Mouse (Mus musculus): ENCODE results near the gene Gm20662. TPM values are rescaled to one million over a fixed set of nuclear protein-coding genes. Genes with fewer than 3 reads are reported as not detected.

Gene Gm20662
- polyA plus RNA-seq, 1 experiment from 2014 or later = 1.5 TPM

DNA sequence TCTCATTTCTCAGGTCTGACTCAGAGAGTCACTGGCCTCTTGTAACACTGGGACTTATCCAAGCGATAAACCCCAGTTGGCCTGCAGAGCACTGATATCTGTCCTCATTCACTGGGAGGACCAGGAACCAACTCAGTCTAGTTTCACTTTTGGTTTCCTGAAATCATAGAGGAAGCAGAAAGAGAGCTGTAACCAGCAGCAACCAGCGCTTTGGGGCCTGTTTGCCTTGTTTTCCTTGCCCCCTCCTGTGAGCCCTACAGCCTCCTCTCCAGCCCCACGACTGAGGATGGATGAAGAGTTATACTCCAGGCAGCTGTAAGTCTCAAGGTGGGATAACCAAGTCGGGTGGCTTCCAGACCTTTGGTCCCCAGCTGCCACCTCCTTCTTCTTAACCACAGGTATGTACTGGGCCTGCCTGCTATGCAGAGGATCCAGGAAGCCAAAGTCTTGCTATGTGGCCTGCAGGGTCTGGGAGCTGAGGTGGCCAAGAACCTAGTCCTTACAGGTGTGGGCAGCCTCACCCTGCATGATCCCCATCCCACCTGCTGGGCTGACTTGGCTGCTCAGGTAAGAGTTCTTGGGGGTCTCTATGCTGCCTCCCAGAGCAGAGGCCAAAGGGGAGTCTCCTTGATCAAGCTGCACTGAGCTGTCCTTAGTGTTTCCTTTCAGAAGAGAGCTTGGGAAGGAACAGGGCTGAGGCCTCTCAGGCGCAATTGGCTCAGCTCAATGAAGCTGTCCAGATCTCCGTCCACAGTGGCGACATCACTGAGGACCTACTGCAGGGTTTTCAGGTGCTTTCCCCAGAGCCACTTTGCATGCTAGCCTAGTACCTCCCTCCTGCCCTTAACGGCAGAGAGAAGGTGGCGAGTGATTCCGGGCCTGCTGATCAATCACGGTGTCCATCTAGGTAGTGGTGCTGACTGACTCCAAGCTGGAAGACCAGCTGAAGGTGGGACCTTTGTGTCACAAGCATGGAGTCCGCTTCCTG is 20.5 kb upstream of the Gm20662 start, which contains the start of gene Uba7:
TSS of gene Uba7 (plus strand) at position 107 of the 988 bp plus-strand sequence.
- H3K9ac ChIP-seq = peak within 1 kb of the TSS; percentile 65
- H3K27me3 ChIP-seq (replicated peaks) = no peaks in the 10 kb centered on the region
- H3K9me3 ChIP-seq (replicated peaks) = no peaks in the 10 kb centered on the region
- H3K4me1 ChIP-seq (replicated peaks) = peaks cover 67% of the 10 kb centered on the region
- peak; percentile 79 for ATAC-seq (ENCODE audit: insufficient number of reproducible peaks, low FRiP score)
- peaks cover 30% of the 10 kb centered on the region for H3K36me3 ChIP-seq
- peak within 1 kb of the TSS; percentile 71 for H3K4me2 ChIP-seq
- H3K4me3 ChIP-seq = peak within 1 kb of the TSS; percentile 39
- 40% methylated on average over 12 of the region's 12 CpGs for WGBS
- H3K27ac ChIP-seq (ENCODE audit: poor library complexity, severe bottlenecking) = peak within 1 kb of the TSS; percentile 95

DNA sequence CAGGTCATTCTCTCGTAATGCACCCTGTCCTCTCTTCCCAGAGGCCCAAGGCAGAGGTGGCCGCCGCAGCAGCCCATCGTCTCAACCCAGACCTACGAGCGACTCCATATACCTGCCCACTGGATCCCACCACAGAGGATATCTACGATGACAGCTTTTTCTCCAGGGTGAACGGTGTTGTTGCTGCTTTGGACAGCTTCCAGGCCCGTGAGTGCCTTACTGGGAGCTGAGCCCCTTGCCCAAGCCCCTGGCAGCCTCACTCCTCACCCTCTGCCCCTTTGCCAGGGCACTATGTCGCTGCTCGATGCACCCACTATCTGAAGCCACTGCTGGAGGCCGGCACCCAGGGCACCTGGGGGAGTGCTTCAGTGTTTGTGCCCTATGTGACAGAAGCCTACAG is 17.3 kb upstream of the Gm20662 start:
- peaks cover 26% of the 10 kb centered on the region for H3K36me3 ChIP-seq
- no peaks in the 10 kb centered on the region for H3K9me3 ChIP-seq (replicated peaks)
- H3K9ac ChIP-seq = no peak overlapping the region
- 87% methylated on average over 12 of the region's 12 CpGs for WGBS
- no peaks in the 10 kb centered on the region for H3K27me3 ChIP-seq (replicated peaks)
- no peak overlapping the region for H3K4me3 ChIP-seq
- H3K4me1 ChIP-seq (replicated peaks) = peaks cover 78% of the 10 kb centered on the region
- no peak overlapping the region for H3K27ac ChIP-seq (ENCODE audit: poor library complexity, severe bottlenecking)
- ATAC-seq (ENCODE audit: insufficient number of reproducible peaks, low FRiP score) = no peak
- H3K4me2 ChIP-seq = no peak overlapping the region

DNA sequence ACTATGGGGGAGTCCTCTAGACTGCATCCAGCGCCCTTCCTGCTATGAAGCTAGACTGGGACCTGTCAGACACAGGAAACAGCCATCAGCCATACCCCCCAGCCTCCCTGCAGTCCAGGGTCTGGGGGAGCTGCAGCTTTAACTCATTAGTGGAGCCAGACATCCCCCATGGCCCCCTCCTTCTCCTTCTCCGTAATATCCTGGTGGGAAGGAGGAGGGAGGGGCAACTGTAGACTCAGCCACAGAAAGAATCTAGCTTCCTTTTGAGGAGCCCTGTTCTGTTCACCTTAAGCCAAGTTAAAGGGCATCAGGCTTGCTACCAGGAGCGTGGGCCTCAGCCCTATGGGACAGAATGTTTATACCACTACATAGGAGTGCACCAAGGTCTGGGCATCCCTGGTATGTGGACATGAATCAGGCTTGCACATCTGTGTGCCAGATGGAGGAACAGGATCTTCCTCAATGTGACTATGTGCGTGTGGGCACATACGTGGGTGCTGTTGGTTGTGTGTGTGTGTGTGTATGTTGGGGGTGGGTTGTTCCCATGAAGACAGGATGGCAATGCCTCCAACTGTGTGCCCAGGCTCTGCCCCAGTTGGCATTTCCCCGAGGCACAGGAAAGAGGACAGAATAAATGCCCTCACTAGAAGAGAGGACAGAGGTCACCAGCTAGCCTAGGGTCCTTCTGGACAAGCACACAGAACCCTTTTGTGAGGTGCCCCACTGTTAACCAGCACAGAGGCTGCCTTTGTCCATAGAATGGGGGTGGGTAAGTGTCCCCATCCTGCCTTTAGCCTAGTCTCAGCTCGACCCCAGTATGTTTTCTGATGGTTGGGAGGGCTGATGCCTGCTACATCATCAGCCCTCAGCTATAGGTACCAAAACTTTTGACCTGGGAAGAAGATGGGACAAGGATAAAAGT is 14.2 kb upstream of the Gm20662 start:
- Histone ChIP-seq H3K4me3 (peak overlapping the region; percentile 78), H3K36me3 (peaks cover 32% of the 10 kb centered on the region), H3K4me2 (peak overlapping the region; percentile 78), H3K9ac (peak overlapping the region; percentile 84), H3K27ac (ENCODE audit: poor library complexity, severe bottlenecking) (peak overlapping the region; percentile 100), H3K9me3 (replicated peaks) (no peaks in the 10 kb centered on the region), H3K4me1 (replicated peaks) (peaks cover 68% of the 10 kb centered on the region), H3K27me3 (replicated peaks) (no peaks in the 10 kb centered on the region)
- WGBS = 36% methylated on average over 7 of the region's 7 CpGs
- peak; percentile 13 for ATAC-seq (ENCODE audit: insufficient number of reproducible peaks, low FRiP score)

DNA sequence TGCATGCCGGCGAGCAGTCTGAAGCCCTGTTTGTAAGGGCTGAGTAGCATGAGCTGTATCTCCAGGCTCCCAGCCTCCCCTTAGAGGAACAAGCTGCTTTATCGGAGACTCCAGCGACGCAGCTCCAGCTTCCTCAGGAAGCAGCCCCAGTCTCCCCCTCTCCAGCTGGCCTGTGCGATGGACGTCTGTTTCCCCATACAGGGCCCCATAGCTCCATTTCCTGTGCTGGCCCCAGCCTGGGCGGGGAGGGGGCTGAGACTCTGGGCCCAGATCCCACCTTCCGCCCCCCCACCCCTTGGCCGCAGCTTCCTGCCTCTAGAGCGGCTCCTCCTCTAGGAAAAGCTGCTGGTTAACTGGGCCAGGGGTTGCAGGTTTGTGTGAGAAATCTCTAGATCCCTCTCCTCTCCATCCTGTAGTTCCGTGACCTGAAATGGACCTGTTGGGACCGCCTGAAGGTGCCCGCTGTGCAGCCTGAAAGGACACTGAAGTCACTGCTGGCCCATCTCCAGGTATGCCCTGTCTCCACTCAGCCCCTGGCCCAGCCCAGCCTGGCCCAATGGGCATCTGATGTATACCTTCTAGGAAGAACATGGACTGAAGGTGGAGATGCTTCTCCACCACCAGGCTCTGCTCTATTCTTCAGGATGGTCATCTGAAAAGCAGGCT is 13.3 kb upstream of the Gm20662 start, which contains the start of gene Gm20661:
TSS of gene Gm20661 (plus strand) at position 378 of the 666 bp plus-strand sequence.
- 9% methylated on average over 14 of the region's 14 CpGs for WGBS
- peaks cover 63% of the 10 kb centered on the region for H3K4me1 ChIP-seq (replicated peaks)
- H3K27ac ChIP-seq (ENCODE audit: poor library complexity, severe bottlenecking) = peak within 1 kb of the TSS; percentile 100
- no peaks in the 10 kb centered on the region for H3K27me3 ChIP-seq (replicated peaks)
- H3K9ac ChIP-seq = peak within 1 kb of the TSS; percentile 84
- H3K4me2 ChIP-seq = peak within 1 kb of the TSS; percentile 78
- H3K9me3 ChIP-seq (replicated peaks) = no peaks in the 10 kb centered on the region
- ATAC-seq (ENCODE audit: insufficient number of reproducible peaks, low FRiP score) = peak; percentile 73
- H3K4me3 ChIP-seq = peak within 1 kb of the TSS; percentile 78
- H3K36me3 ChIP-seq = peaks cover 25% of the 10 kb centered on the region

DNA sequence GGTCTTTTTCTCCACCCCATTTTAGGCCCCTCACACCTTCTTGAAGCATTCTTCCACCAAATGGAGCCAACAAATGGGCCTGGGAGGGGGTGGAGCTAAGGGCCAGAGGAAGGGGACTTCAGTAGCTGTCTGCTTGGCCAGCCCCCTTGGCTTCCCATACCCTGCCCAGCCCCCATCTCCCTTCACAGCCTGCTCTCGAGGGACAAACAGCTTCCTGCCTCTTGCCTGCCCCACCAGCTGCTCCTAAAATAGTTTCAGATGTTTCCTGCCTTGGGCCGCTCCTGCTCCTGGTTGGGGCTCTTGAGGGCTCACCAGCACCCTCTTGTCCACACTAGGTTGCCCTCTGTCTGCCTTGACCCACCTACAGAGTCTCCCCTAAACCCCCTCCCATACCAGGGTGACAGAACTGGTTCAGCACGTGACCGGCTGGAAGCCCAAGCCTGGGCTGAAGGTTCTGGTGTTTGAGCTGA is 12.7 kb upstream of the Gm20662 start:
- Histone ChIP-seq H3K4me2 (peak overlapping the region; percentile 78), H3K9ac (peak overlapping the region; percentile 84), H3K4me3 (peak overlapping the region; percentile 78), H3K9me3 (replicated peaks) (no peaks in the 10 kb centered on the region), H3K27ac (ENCODE audit: poor library complexity, severe bottlenecking) (peak overlapping the region; percentile 100), H3K4me1 (replicated peaks) (peaks cover 57% of the 10 kb centered on the region), H3K36me3 (peaks cover 25% of the 10 kb centered on the region), H3K27me3 (replicated peaks) (no peaks in the 10 kb centered on the region)
- 5% methylated on average over 4 of the region's 4 CpGs for WGBS
- ATAC-seq (ENCODE audit: insufficient number of reproducible peaks, low FRiP score) = peak; percentile 62

DNA sequence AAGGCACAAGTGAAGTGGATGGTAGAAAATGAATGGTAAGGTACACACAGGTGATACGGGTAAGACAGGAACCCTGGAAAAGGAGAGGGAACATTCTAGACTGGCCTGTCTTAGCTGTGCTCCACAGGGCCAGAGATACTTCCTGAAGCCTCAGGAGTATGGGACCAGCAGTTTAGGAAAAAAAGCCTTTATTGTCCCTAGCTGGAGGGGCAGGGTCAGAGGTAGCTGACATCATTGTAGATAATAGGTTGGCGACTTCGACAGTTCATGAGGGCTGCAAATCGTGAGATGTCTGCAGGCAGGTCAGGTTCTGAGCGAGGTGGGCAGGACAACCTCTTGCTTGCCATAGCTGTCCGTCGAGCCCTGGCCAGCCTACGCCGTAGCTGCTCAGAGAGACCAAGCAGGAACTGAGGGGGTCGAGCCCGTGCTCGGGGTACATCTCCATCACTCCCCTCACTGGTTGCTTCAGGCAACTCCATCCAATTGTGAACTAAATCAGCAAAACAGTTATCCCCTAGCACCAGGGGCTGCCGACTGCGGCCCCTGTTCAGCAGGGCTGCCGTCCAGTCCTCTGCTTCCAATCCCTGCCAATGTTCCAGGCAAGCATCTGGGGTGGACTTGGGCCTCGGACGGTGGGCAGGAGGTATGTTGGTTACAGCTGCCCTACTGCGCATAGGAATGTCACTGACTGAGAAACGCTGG is 11.9 kb upstream of the Gm20662 start:
- Histone ChIP-seq H3K27me3 (replicated peaks) (no peaks in the 10 kb centered on the region), H3K4me2 (peak overlapping the region; percentile 78), H3K36me3 (peaks cover 18% of the 10 kb centered on the region), H3K9me3 (replicated peaks) (no peaks in the 10 kb centered on the region), H3K9ac (peak overlapping the region; percentile 84), H3K27ac (ENCODE audit: poor library complexity, severe bottlenecking) (peak overlapping the region; percentile 100), H3K4me3 (peak overlapping the region; percentile 78), H3K4me1 (replicated peaks) (peaks cover 55% of the 10 kb centered on the region)
- 44% methylated on average over 19 of the region's 19 CpGs for WGBS
- no peak for ATAC-seq (ENCODE audit: insufficient number of reproducible peaks, low FRiP score)

DNA sequence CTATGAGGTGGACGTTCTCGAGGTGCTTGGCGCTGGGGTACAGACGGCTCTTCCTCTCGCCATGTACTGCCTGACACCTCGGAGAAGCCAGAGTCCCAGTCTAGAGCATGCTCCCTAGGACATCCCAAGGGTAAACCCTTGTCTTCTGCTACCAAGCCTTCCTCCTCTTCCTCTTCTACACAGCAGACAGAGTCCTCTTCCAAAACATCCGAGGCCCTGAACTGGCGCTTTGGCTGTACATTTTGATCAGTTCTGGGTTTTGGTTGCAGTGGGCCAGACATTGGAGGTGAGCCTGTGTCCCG is 11.4 kb upstream of the Gm20662 start:
- Histone ChIP-seq H3K27ac (ENCODE audit: poor library complexity, severe bottlenecking) (peak overlapping the region; percentile 100), H3K4me1 (replicated peaks) (peaks cover 54% of the 10 kb centered on the region), H3K27me3 (replicated peaks) (no peaks in the 10 kb centered on the region), H3K9ac (peak overlapping the region; percentile 84), H3K4me3 (peak overlapping the region; percentile 78), H3K4me2 (peak overlapping the region; percentile 78), H3K9me3 (replicated peaks) (no peaks in the 10 kb centered on the region), H3K36me3 (peaks cover 13% of the 10 kb centered on the region)
- WGBS = 39% methylated on average over 9 of the region's 9 CpGs
- ATAC-seq (ENCODE audit: insufficient number of reproducible peaks, low FRiP score) = no peak

DNA sequence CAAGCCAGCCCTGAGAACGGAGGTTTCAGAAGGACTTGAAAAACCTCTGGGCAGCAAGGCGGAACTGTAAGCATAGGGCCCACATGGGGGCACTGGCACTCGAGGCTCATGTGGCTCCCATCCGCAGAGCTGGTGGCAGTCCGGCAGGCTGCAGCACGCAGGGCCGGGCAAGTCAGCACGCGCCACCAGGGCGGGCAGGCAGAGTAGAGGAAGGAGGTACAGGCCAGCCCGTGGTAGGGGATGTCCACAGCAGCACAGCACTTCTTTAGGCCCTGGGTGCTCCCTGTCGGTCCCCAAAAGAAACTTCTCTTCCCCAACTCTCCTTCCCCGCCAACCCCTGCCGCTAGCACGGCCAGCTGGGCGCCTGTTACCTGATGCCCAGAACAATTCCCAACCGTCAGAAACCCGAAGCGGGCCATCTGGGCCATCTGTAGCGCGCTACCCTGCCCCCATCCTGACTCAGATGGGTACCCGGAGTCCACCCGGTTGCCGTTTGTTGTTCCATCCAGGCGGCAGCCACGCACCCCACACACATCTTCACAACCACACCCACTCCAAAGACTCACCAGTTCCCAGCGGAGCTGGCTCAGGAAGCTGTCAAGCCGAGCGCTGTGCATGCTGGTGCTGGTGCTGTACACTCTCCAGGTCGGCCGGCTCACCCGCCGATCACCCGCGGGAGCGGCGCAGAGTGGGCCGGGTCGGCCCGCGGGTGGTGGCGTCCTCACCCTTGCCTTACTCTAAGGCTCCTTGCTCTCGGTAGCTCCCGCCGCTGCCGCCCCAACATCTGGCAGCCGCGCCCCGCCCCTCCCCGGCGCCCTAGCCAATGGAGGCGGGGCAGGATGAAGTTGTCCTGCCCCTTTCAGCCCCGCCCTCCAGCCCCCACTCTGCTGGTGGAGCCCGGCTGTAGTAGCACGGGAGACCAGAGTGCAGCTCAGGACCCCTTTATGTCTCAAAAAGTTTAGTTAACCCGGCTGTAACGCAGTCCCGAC is 10.7 kb upstream of the Gm20662 start, which contains the start of gene Inka1:
TSS of gene Inka1 (minus strand) at position 749 of the 989 bp plus-strand sequence.
- peak; percentile 79 for ATAC-seq (ENCODE audit: insufficient number of reproducible peaks, low FRiP score)
- WGBS = under 1% methylated on average over 58 of the region's 58 CpGs

DNA sequence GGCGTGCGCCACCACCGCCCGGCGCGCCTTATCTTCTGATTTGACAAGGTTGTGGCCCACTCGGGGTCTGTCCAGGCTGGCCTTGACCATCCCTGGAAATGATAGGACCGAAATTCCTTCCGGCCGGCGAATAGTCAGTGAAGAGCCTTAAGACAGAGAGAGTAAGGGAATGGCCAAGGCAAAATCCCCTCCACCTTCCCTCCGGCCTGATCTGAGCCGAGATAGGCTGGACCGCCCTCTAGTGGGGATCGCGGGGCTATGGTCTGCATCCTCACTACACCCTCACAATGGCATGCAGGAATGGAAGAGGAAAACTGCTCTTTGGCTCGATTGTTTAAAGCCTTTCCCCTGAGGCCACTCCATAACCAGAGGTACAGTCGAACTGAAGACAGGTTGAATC is 9.8 kb upstream of the Gm20662 start:
- no peaks in the 10 kb centered on the region for H3K27me3 ChIP-seq (replicated peaks)
- ATAC-seq (ENCODE audit: insufficient number of reproducible peaks, low FRiP score) = peak; percentile 38; the same call in 1 of the 2 replicates
- peak overlapping the region; percentile 78 for H3K4me3 ChIP-seq
- peak overlapping the region; percentile 100 for H3K27ac ChIP-seq (ENCODE audit: poor library complexity, severe bottlenecking)
- peaks cover 41% of the 10 kb centered on the region for H3K4me1 ChIP-seq (replicated peaks)
- WGBS = 4% methylated on average over 18 of the region's 18 CpGs
- peaks cover 7% of the 10 kb centered on the region for H3K36me3 ChIP-seq
- no peaks in the 10 kb centered on the region for H3K9me3 ChIP-seq (replicated peaks)
- peak overlapping the region; percentile 78 for H3K4me2 ChIP-seq
- no peak overlapping the region for H3K9ac ChIP-seq

More for the DNA sequence above, 10.7 kb upstream of the Gm20662 start, which contains the start of gene Inka1:
- Histone ChIP-seq H3K4me2 (peak within 1 kb of the TSS; percentile 78), H3K27me3 (replicated peaks) (no peaks in the 10 kb centered on the region), H3K9ac (peak within 1 kb of the TSS; percentile 84), H3K36me3 (peaks cover 7% of the 10 kb centered on the region), H3K4me1 (replicated peaks) (peaks cover 50% of the 10 kb centered on the region), H3K27ac (ENCODE audit: poor library complexity, severe bottlenecking) (peak within 1 kb of the TSS; percentile 100), H3K4me3 (peak within 1 kb of the TSS; percentile 78), H3K9me3 (replicated peaks) (no peaks in the 10 kb centered on the region)

Measured in heart, embryonic 12.5 days (tissue).